Mouse (Mus musculus): ENCODE data around the gene Gm1673. TPM values are rescaled to one million over a fixed set of nuclear protein-coding genes. Genes with fewer than 3 reads are reported as not detected.
A peak's percentile ranks its signal among the peaks of the same experiment; 100 is the strongest.
"Not testable (repeated sequence)": the region's sequence is repeated elsewhere in the genome, so short reads cannot be mapped to it uniquely, and the experiment has no call there.

Gm1673 gene
- polyA plus RNA-seq (2012; rRNA removed), result 3.7 and 4.3 TPM in 2 replicates

DNA sequence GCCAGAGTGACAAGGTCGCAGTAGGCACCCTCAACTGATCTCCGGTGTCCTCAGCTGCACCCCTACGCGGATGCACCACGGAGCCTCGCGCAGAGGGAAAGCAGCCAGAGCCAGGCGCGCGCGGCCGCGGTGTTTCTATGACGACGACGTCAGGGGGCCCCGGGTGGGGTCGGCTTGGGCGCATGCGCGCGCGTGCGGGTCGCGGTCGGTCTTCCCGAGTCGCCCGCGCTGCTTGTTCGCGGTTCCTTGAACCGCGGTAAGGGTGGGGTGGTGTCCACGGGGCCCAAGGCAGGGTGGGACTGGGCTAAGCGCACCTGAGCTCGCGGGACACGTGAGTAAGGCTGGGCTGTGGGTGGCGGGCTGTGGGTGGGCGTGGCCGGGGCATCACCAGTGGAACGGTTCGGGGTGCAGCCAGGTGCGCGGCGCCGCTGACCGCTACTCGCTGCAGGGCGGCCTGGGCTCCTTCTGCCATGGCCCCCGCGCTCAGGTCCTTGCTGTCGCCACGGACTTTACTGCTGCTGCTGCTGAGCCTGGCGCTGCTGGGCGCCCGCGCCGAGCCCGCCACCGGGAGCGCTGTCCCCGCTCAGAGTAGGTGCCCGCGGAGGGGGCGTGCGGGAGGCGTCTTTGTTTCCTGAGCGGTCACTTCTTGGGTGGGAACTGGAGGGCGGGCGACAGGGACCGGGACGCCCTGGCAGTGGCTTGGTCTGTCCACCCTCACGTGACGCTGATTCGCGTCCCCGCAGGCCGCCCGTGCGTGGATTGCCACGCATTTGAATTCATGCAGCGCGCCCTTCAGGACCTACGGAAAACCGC lies at the start of gene Gm1673:
TSS of gene Gm1673 (plus strand) at position 125 of the 813 bp plus-strand sequence.
- DNase-seq (ENCODE audit: low read depth, low spot score), result no peak
- under 1% methylated on average over 88 of the region's 88 CpGs for WGBS

DNA sequence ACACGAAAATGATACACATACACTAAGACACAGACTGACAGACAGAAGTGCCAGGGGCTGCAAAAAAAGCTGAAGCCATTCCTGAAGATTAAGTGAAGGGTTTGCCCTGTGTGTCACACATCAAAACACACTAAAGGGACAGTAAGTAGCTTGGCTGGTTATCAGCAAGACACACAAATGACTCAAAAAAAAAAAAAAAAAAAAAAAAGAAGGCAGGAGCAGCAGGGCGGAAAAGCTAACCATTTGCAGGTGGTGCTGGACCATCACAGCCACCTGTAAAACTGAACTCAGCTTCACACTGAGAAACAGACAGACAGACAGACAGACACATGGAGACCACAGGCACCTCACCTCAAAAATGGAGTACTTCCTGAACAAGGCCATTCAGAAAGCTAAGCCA lies 49.2 kb upstream of the Gm1673 start:
- 59% methylated on average over 2 of the region's 2 CpGs for WGBS
- no peak for DNase-seq (ENCODE audit: low read depth, low spot score)

DNA sequence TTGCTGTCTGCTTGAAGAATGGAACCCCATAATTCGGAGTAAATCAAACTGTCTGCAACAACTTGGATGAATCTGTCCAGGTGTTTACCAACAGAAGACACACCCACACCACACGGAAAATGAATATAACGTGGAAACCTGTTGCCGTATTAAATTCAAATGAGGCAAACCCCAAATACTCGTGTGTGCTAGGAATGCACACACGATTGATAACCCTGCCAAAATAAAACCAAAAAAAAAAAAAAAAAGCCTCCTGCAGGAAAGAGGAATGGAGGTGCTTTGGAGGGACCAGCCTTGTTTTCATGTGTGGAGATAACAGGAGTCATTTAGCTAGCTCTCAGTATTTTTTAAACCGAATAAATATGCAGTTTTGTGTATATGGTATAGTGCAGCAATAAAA lies 48.4 kb upstream of the Gm1673 start:
- no peak for DNase-seq (ENCODE audit: low read depth, low spot score)
- WGBS, result 36% methylated on average over 7 of the region's 7 CpGs

- no peak for DNase-seq (ENCODE audit: low read depth, low spot score)
- 1% methylated on average over 39 of the region's 39 CpGs for WGBS
These were observed 47.5 kb upstream of the Gm1673 start for GRCm38 (mm10) chr5:33935700-33936111.

DNA sequence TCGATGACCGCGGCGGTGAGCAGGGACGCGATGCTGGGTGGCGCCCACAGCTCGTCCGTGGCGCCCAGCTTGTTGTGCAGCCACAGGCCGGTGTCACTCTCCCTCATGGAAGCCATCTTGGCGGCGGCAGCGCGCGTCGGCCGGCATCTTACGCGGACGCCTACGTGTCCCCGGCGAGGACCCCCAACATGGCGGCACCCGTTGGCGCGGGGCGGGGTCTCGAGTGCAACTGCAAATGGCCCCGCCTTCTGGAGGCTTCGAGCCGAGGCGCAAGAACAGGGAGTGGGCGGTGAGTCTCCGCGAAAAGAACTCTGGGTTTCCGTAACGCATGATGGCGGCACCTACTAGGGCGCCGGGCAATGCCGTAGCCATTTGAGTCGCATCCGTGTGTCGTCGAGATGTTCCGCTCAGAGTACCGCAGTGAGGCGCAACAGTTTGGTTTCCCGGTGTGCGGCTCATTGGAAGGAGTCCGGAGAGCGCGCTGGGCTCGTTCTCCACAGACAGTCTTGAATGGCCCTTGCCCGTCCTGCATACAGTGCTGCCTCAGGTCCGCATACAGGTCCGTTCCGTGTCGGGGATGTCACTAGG lies 47.0 kb upstream of the Gm1673 start, which contains the start of gene Nelfa:
TSS of gene Nelfa (minus strand) at position 294 of the 588 bp plus-strand sequence.
- DNase-seq (ENCODE audit: low read depth, low spot score), result peak; percentile 97
- WGBS, result under 1% methylated on average over 60 of the region's 61 CpGs

DNA sequence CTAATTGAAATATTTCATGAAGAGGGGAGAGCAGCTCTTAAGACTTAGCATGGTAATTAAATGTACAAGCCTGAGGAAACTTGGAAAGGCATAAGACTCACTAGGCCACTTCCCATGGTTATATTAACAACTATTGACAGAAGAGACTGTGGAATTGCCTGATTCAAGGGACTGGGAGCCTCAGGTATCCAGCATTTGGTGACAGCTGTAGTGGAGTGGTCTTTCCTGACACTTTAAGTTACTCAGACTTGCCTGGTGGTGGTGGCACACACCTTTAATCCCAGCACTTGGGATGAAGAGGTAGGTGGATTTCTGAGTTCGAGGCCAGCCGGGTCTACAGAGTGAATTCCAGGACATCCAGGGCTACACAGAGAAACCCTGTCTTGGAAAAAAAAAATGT lies 46.0 kb upstream of the Gm1673 start:
- 97% methylated on average over 2 of the region's 2 CpGs for WGBS
- no peak for DNase-seq (ENCODE audit: low read depth, low spot score)

- no peak for DNase-seq (ENCODE audit: low read depth, low spot score)
- WGBS, result 80% methylated on average over 3 of the region's 3 CpGs
These were observed 44.8 kb upstream of the Gm1673 start for GRCm38 (mm10) chr5:33938448-33938847.

DNA sequence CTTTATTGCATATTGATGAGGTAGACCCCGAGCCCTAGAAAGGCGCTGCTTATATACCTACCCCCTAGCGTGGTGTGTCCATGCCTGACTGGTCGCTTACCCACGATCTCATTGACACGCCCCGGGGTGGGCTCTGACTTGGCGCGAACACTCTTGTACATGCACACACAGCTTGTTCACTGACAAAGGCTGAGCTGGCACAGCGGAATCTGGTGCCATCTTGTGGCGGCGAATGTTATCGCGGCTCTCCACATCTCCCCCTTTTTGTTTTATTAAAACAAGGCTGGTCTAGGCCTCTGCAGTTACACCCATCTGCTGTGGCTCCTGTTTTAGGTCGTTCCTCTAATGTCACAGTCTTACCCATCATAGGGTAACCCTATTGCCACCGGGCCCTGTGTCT lies 36.2 kb upstream of the Gm1673 start:
- not testable (repeated sequence) for DNase-seq (ENCODE audit: low read depth, low spot score)
- WGBS, result 88% methylated on average over 16 of the region's 16 CpGs

DNA sequence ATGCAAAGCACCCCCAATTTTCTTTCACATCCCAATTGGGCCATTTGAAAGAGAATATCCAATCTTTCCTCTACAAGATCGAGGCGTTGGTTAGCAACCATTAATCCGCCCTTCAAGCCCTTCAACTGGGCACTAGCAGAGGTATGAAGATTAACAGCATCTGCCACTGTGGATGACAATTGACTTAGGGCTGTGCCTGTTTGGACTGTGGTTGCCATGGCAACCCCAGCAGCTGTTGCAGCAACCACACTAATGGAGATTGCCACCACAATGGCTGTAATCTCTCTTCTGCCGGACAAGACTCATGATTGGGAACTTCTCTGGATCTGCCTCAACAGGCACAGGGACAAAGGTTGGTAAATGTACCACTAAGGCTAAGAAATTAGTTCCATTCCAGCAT lies 34.9 kb upstream of the Gm1673 start:
- DNase-seq (ENCODE audit: low read depth, low spot score), result no peak
- WGBS, result 83% methylated on average over 4 of the region's 4 CpGs

DNA sequence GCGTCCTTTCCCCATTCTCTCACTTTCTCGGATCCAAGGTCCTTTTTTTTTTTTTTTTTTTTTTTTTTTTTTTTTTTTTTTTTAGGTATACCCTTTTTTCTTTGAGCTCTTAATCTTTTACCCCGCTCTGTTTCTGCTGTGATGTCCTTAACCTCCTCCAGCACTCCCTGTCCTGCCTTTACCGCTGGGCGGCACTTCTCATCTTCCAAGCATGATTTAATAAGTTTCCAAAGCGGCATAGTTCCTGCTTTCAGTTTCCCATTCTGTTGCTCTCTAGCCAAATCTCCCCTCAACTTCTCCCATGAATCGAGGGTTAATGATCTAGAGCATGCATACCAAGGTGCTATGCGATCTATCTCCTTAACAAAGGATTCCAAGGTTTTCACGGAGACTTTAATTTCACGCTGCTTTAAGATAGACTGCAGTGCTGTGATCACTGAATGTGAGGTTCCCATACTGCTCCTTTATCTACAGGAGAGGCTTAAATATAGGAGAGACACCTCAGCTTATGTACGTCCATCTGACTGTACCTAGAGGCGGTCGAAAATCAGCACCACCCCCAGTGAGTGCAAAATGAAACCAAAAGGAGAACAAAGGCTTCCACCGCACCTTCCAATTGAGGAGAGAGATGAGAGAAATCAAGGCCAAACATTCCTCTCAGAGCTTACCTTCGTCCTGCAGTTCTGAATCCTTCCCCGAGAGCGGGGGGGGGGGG lies 29.6 kb upstream of the Gm1673 start:
- WGBS, result 85% methylated on average over 17 of the region's 17 CpGs
- no peak for DNase-seq (ENCODE audit: low read depth, low spot score)

GRCm38 (mm10) chr5:33954354-33954753 lies 28.9 kb upstream of the Gm1673 start:
- no peak for DNase-seq (ENCODE audit: low read depth, low spot score)
- WGBS, result 42% methylated on average over 10 of the region's 10 CpGs

GRCm38 (mm10) chr5:33955868-33956267 lies 27.4 kb upstream of the Gm1673 start:
- DNase-seq (ENCODE audit: low read depth, low spot score), result no peak
- 82% methylated on average over 4 of the region's 4 CpGs for WGBS

- WGBS, result 66% methylated on average over 4 of the region's 4 CpGs
- no peak for DNase-seq (ENCODE audit: low read depth, low spot score)
These were observed 23.9 kb upstream of the Gm1673 start for GRCm38 (mm10) chr5:33959382-33959781.

GRCm38 (mm10) chr5:33974736-33975135 lies 8.5 kb upstream of the Gm1673 start:
- no peak for DNase-seq (ENCODE audit: low read depth, low spot score)
- 53% methylated on average over 2 of the region's 2 CpGs for WGBS

DNA sequence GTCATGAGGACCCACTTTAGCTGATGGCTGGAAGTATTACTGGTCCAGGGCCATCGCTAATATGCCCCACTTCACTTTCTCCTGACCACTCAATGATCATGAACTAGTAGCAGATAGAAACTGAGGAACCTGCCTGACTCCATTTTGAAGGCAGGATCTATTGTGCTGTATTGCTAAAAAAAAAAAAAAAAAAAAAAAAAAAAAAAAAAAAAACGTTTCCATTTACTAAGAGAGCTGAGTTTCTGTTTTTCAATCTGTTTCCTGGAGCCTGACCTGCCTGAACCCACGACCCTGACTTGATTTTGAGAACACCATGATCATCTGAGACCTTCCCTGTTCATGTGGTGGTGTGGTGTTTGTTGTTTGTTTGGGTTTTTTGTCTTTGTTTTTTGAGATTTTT lies 7.0 kb upstream of the Gm1673 start:
- WGBS, result 30% methylated on average over 3 of the region's 3 CpGs
- DNase-seq (ENCODE audit: low read depth, low spot score), result no peak

GRCm38 (mm10) chr5:33982731-33983259 lies 438 bp upstream of the Gm1673 start:
- 6% methylated on average over 26 of the region's 26 CpGs for WGBS
- DNase-seq (ENCODE audit: low read depth, low spot score), result no peak

- 41% methylated on average over 28 of the region's 28 CpGs for WGBS
- no peak for DNase-seq (ENCODE audit: low read depth, low spot score)
These were observed 11.7 kb downstream of the Gm1673 start for GRCm38 (mm10) chr5:33994671-33995625.

GRCm38 (mm10) chr5:33995843-33996693 lies 12.8 kb downstream of the Gm1673 start, which contains the start of gene Nat8l:
Gene Nat8l, plus strand, starts transcription at chr5:33995984.
- no peak for DNase-seq (ENCODE audit: low read depth, low spot score)
- WGBS, result under 1% methylated on average over 89 of the region's 90 CpGs

All from large intestine, adult 2 months (tissue).